Mouse (Mus musculus) kidney, adult 2 months (tissue): ENCODE results near the gene Usp1. TPM values are rescaled to one million over a fixed set of nuclear protein-coding genes. Genes with fewer than 3 reads are reported as not detected.
"Not testable (repeated sequence)": the region's sequence is repeated elsewhere in the genome, so short reads cannot be mapped to it uniquely, and the experiment has no call there.

ENCODE experiments used
- DNase-seq: peaks from one replicate; pipeline ENCODE4 v3.0.0; 2021
- H3K27ac ChIP-seq: fragments of 200-500 bp; 2 replicates; pipeline ENCODE4 v1.5.1; 2012; ENCODE audit warnings: low read depth, low read length, control low read depth, inconsistent platforms; ENCODE audit not compliant: insufficient read depth
- H3K27me3 ChIP-seq: fragments of 200-500 bp; replicated peaks from 2 replicates; pipeline ENCODE4 v1.6.1; 2012; ENCODE audit warnings: mild to moderate bottlenecking, moderate library complexity, low read length, inconsistent platforms; ENCODE audit not compliant: control insufficient read depth, insufficient read depth
- H3K36me3 ChIP-seq: fragments of 200-500 bp; 2 replicates; pipeline ENCODE4 v1.6.1; 2012; ENCODE audit warnings: mild to moderate bottlenecking, moderate library complexity, low read length, inconsistent platforms; ENCODE audit not compliant: control insufficient read depth, insufficient read depth
- H3K4me1 ChIP-seq: fragments of 200-500 bp; 2 replicates; pipeline ENCODE4 v1.6.1; 2011; ENCODE audit warnings: low read length; ENCODE audit not compliant: control insufficient read depth, insufficient read depth
- H3K4me3 ChIP-seq: fragments of 200-500 bp; 2 replicates; pipeline ENCODE4 v1.5.1; 2011; ENCODE audit warnings: mild to moderate bottlenecking, low read depth, low read length, control low read depth; ENCODE audit not compliant: insufficient read depth
- CTCF ChIP-seq: fragments of 200-500 bp; conservative IDR thresholded peaks from 2 replicates; pipeline ENCODE4 v1.5.1; 2011; ENCODE audit warnings: low read depth, mild to moderate bottlenecking, control low read depth, low read length, moderate library complexity, mixed read lengths; ENCODE audit not compliant: insufficient read depth, insufficient read length
- POLR2A ChIP-seq: fragments of 200-500 bp; IDR thresholded peaks from one replicate; pipeline ENCODE4 v1.6.1; 2011; ENCODE audit warnings: low read depth, low read length, control low read depth
- WGBS: fragments of 180-500 bp; shearing (Covaris S2); methylation state at CpG from one replicate; pipeline ENCODE4 v1.1.7; 2018; 5-methylcytosine and 5-hydroxymethylcytosine counted together
- polyA plus RNA-seq: library from polyadenylated mRNA; depleted of rRNA; stranded (reverse); fragments of >200 nt; gene quantifications from 2 replicates; pipeline ENCODE4 v1.2.3, GENCODE M21; 2012; rRNA removed

The Usp1 gene
- polyA plus RNA-seq, 1 experiment = 21.2 TPM

DNA sequence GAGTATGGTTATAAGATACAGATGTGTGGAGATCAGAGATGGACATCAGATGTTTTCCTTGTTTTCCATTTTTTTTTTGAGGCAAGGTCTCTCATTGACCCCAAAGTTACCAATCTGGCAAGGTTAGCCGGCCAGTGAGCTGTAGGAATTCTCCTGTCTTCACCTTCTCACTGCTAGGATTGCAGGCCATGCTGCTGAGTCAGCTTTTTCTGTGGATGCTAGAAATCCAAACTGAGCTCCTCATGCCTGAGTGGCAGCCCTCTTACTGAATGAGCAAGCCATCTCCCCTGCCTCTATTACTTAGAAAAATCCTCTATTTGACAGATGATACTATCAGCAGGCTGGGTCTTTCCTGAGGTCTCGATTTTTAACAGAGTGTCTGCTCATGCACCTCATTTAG, 55.1 kb downstream of the Usp1 start:
- TF ChIP-seq CTCF (no peak), POLR2A (no peak)
- no peak for DNase-seq
- no peaks in the 10 kb centered on the region for H3K36me3 ChIP-seq
- H3K27me3 ChIP-seq = no peaks in the 10 kb centered on the region
- WGBS = 89% methylated on average over 2 of the region's 2 CpGs
- no peak overlapping the region for H3K27ac ChIP-seq
- H3K4me3 ChIP-seq = no peak overlapping the region
- H3K4me1 ChIP-seq = no peaks in the 10 kb centered on the region

DNA sequence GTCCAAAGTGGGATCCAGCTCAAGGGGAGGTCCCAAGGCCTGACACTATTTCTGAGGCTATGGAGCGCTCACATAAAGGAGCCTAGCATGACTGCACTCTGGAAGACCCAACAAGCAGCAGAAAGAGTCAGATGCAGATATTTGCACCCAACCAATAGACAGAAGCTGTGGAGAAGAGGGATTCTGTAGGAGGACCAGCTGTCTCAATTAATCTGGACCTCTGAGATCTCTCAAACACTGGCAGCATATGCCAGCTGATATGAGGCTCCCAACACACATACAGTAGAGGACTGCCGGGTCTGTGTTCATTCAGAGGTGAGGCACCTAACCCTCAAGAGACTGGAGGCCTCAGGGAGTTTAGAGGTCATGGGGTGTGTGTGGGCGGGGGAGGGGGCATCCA, 56.4 kb downstream of the Usp1 start:
- not testable (repeated sequence) for H3K27me3 ChIP-seq, H3K36me3 ChIP-seq, H3K4me3 ChIP-seq, DNase-seq, H3K4me1 ChIP-seq, H3K27ac ChIP-seq
- WGBS = 76% methylated on average over 3 of the region's 3 CpGs

DNA sequence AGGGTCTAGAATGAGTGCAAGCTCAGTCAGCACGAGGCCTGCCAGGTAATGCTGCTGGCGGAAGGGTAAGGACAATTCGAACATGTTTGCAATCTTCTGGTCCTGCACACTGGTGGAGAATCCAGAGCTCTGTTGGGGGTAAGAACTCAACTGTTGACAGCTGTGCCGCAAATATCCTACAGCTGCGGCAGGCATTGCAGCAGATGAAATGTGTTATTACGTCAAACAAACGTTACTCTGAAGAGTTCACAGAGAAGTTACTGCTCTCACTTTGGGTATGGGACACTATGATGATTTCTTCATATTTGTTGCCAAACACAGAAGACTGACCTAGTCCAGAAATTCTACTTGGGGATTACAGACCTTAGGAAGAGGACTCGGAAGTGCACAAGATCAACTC, 61.1 kb downstream of the Usp1 start:
- TF ChIP-seq POLR2A (no peak), CTCF (no peak)
- H3K36me3 ChIP-seq = no peaks in the 10 kb centered on the region; the same call in 1 of the 2 replicates
- 91% methylated on average over 8 of the region's 8 CpGs for WGBS
- H3K4me1 ChIP-seq = no peaks in the 10 kb centered on the region
- no peak for DNase-seq
- no peaks in the 10 kb centered on the region for H3K27me3 ChIP-seq
- H3K4me3 ChIP-seq = no peak overlapping the region
- H3K27ac ChIP-seq = no peak overlapping the region

Other genes starting within 250 kb of the Usp1 start
- gene L1td1, start 197.1 kb upstream of the Usp1 start, polyA plus RNA-seq = not detected in 2 replicates
- 3.2 and 3.5 TPM in 2 replicates for gene Kank4, start 106.3 kb upstream of the Usp1 start, polyA plus RNA-seq
- not detected in 2 replicates for gene I0C0044D17Rik, start 100.0 kb upstream of the Usp1 start, polyA plus RNA-seq
- gene Angptl3, start 107.1 kb downstream of the Usp1 start, polyA plus RNA-seq = 8.6 and 12.9 TPM in 2 replicates
- 20.6 and 21.9 TPM in 2 replicates for gene Dock7, start 197.1 kb downstream of the Usp1 start, polyA plus RNA-seq